Mouse (Mus musculus): ENCODE data around the gene Abhd2. TPM values are rescaled to one million over a fixed set of nuclear protein-coding genes. Genes with fewer than 3 reads are reported as not detected.

The Abhd2 gene
- polyA plus RNA-seq, 1 experiment from 2014 or later = 14.3 TPM

DNA sequence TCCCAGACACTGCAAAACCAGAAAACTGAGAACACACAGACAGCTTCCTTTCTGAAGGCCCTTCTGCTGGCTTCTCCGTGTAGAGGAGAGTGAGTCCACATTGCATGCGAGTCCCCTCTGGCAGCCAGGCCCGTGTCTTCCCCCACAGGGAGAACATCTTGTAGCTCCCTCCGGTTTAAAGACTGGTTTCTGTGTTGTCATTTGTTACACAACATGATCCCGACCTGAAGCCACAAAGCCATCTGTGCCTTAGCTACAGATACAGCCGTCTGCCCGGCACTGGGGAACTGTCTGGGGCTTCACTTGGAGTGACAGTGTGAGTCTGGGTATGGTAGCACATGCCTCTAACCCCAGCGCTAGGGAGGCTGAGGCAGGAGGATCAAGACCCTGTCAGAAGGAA, 42.1 kb downstream of the Abhd2 start:
- peak overlapping the region; percentile 44; the same call in 1 of the 2 replicates for H3K27ac ChIP-seq
- no peak for ATAC-seq (ENCODE audit: low FRiP score)

DNA sequence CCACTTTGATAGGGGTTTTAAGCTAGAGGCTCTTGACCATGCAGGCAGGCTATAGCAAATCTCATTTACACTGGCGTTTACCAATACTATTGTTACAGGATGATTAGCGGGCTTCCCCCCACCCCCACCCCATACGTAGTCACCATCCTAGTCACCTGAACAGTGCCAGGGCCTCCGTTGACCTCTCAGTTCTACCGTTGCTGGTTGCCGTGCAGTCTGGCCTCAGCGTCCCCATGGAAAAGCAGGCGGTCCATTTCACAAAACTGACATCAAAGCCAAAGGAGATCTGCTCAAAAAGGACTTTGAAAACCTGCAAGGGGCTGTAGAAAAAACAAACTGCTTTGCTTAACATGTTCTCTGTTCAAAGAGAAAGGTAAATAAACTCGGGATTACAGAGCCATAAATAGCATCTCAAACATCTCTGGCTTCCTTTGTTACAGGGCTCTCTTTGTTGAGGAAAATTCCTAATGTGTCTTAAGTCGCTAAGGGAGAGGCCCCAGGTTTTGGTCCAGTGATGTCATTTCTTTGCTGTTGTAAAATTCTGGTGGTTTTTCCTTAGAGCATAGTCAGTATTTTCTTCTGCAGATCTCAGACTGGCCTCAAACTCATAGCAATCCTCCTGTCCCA, 43.2 kb downstream of the Abhd2 start:
- H3K4me1 ChIP-seq = peaks cover 58% of the 10 kb centered on the region

More for the DNA sequence above, 42.1 kb downstream of the Abhd2 start:
- Histone ChIP-seq H3K36me3 (no peaks in the 10 kb centered on the region), H3K4me3 (no peak overlapping the region), H3K4me2 (replicated peaks) (no peak overlapping the region), H3K9me3 (replicated peaks) (no peaks in the 10 kb centered on the region), H3K9ac (no peak overlapping the region), H3K4me1 (peaks cover 64% of the 10 kb centered on the region), H3K27me3 (no peaks in the 10 kb centered on the region)
- WGBS = 55% methylated on average over 8 of the region's 8 CpGs

DNA sequence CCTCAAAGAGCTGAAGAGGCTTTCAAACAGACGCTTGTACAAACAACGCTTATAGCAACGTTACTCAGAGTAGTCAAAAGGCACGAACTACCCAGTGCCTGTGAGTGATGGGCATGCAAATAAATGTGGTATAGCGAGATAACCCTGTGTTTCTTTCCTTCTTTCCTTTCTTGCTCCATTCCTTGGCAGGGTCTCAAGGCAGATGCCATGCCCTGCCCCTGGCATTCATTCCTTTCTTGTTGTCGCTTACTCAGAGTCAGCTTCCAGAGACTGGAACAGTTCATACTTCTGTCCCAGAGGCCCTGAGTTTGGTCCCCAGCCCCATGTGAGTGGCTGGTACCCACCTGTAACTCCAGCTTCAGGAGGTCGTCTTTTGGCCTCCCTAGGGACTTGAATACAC, 44.6 kb downstream of the Abhd2 start:
- no peaks in the 10 kb centered on the region for H3K27me3 ChIP-seq
- WGBS = 83% methylated on average over 7 of the region's 7 CpGs
- peaks cover 57% of the 10 kb centered on the region for H3K4me1 ChIP-seq

More for the DNA sequence above, 43.2 kb downstream of the Abhd2 start:
- WGBS = 33% methylated on average over 10 of the region's 10 CpGs
- Histone ChIP-seq H3K27me3 (no peaks in the 10 kb centered on the region), H3K4me2 (replicated peaks) (no peak overlapping the region), H3K9ac (no peak overlapping the region), H3K9me3 (replicated peaks) (no peaks in the 10 kb centered on the region), H3K27ac (peak overlapping the region; percentile 44; the same call in 1 of the 2 replicates), H3K36me3 (no peaks in the 10 kb centered on the region), H3K4me3 (no peak overlapping the region)
- ATAC-seq (ENCODE audit: low FRiP score) = no peak

DNA sequence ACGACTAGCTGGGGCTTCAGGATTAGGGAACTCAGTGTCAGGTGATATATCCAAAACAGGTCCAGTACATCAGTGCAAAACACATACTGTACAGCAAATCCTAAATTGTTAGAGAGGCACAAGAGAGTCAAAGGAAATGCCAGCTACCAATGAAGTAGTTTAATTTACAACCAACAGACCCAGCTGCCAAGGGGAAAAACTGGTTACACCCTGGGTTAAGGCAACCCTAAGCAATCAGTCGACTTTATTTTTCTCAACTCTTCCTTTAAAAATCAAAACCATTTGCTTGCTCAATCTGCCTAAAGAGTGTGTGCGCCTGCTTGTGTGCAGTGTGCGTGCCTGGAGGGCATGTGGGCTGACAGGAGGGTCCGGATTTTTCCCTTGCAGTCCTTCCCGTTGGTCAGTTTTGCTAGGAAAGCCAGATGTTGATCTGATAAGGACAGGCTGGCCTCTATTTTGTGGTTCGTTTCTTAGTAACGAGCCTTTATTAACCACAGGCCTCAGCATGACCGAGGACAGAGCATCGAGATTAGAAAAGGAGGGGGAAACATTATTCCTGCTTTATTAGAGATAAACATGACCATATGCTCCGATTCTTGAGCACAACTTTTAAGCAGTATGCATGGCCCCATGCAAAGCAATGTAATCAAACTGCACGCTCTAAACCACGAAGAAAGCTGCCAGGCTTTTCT, 45.3 kb downstream of the Abhd2 start:
- no peaks in the 10 kb centered on the region for H3K9me3 ChIP-seq (replicated peaks)
- no peaks in the 10 kb centered on the region for H3K27me3 ChIP-seq
- H3K4me3 ChIP-seq = no peak overlapping the region
- no peak overlapping the region for H3K9ac ChIP-seq
- H3K4me2 ChIP-seq (replicated peaks) = no peak overlapping the region
- 68% methylated on average over 13 of the region's 13 CpGs for WGBS
- H3K27ac ChIP-seq = no peak overlapping the region
- H3K36me3 ChIP-seq = no peaks in the 10 kb centered on the region
- ATAC-seq (ENCODE audit: low FRiP score) = no peak
- peaks cover 54% of the 10 kb centered on the region for H3K4me1 ChIP-seq

More for the DNA sequence above, 44.6 kb downstream of the Abhd2 start:
- ATAC-seq (ENCODE audit: low FRiP score) = no peak
- Histone ChIP-seq H3K27ac (no peak overlapping the region), H3K9me3 (replicated peaks) (no peaks in the 10 kb centered on the region), H3K4me2 (replicated peaks) (no peak overlapping the region), H3K9ac (no peak overlapping the region), H3K36me3 (no peaks in the 10 kb centered on the region), H3K4me3 (no peak overlapping the region)

DNA sequence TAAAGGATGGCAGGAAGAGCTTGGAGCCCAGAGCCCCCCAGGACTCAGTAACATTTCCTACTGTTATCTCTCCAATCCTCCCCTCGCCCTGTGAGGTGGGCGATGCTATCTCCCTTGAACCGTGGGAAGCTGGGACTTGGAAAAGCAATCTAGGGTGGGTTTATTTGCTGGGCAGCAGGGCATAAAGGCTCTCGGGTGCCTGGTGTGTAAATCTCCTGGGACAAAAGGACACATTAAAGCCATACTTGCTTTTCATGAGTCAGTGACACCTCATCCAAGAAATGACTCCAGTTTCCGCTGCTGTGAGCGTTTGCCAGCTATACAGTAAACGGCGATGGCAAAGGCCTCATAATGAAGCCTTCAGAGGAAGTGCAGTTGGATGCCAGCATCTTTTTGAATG, 50.9 kb downstream of the Abhd2 start:
- peaks cover 29% of the 10 kb centered on the region for H3K36me3 ChIP-seq
- H3K9ac ChIP-seq = no peak overlapping the region
- no peaks in the 10 kb centered on the region for H3K9me3 ChIP-seq (replicated peaks)
- H3K4me2 ChIP-seq (replicated peaks) = no peak overlapping the region
- H3K4me3 ChIP-seq = no peak overlapping the region
- H3K27ac ChIP-seq = 0 out of 2 replicates have a peak overlapping the region, but pooled peaks have one; percentile 1
- H3K4me1 ChIP-seq = peaks cover 7% of the 10 kb centered on the region
- no peaks in the 10 kb centered on the region for H3K27me3 ChIP-seq
- ATAC-seq (ENCODE audit: low FRiP score) = no peak
- WGBS = 81% methylated on average over 8 of the region's 8 CpGs

DNA sequence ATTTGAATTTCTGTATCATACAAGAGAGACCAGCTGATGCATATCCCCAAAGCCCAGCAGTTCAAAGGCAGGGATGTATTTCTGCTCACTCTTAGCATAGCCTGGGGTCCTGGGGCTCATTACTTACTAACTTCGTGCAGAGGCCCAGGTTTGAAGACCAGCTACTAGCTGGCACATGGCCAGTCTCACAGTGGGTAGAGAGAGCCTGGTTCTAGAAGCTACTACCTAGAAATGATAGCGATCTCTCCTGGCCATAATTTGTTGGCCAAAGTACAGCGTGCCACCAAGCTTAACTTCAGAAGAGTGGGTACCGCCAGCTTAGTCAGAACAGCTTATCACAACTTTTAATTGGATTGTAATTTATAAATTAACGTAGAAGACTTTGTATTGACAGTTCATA, 55.8 kb downstream of the Abhd2 start:
- no peak overlapping the region for H3K27ac ChIP-seq
- H3K36me3 ChIP-seq = peaks cover 47% of the 10 kb centered on the region
- no peaks in the 10 kb centered on the region for H3K27me3 ChIP-seq
- H3K9ac ChIP-seq = no peak overlapping the region
- H3K4me1 ChIP-seq = 0 out of 2 replicates have a peak, but pooled peaks cover 2% of the 10 kb centered on the region
- no peaks in the 10 kb centered on the region for H3K9me3 ChIP-seq (replicated peaks)
- no peak for ATAC-seq (ENCODE audit: low FRiP score)
- no peak overlapping the region for H3K4me3 ChIP-seq
- no peak overlapping the region for H3K4me2 ChIP-seq (replicated peaks)
- 94% methylated on average over 5 of the region's 5 CpGs for WGBS

DNA sequence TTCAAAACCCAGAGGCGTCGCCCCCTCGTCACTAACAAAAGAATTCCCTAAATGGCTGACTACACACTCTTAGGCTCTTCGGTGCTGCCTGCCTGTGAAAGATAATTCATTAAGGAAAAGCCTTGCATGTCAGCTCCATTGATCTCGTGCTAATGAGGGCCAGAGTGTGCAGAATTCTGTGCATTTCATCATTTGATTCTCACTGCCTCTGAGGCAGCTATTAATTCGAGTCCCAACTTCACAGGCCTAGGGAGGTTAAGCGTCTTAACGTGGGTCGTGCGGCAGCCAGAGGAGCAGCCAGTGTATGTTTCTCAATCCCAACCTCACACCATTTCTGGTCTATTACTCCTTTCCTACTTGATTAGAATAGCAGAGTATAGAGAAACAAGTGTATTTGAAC, 58.2 kb downstream of the Abhd2 start:
- 44% methylated on average over 10 of the region's 10 CpGs for WGBS
- Histone ChIP-seq H3K9me3 (replicated peaks) (no peaks in the 10 kb centered on the region), H3K4me1 (0 out of 2 replicates have a peak, but pooled peaks cover 2% of the 10 kb centered on the region), H3K27me3 (no peaks in the 10 kb centered on the region), H3K9ac (no peak overlapping the region), H3K27ac (peak overlapping the region; percentile 64; the same call in 1 of the 2 replicates), H3K36me3 (peaks cover 35% of the 10 kb centered on the region), H3K4me3 (no peak overlapping the region), H3K4me2 (replicated peaks) (no peak overlapping the region)
- ATAC-seq (ENCODE audit: low FRiP score) = no peak

DNA sequence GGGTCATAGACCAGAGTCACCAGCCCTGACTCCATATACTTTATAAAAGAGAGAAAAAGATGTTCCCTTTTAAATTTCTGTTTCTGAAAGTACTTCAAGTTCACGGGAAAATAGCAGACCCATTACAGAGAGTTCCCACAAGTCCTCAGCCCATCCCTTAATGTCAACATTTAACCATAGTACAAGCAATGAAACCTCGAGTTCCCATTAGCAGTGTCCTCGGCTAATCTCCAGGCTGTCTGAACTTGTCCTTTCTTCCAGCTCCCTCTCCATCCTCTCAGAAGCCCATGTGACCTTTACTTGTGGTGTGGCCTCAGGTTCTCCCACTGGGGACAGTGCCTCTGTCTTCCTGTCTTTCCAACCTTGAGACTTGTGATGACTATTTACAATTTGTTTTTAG, 60.4 kb downstream of the Abhd2 start:
- H3K9ac ChIP-seq = no peak overlapping the region
- H3K4me1 ChIP-seq = 0 out of 2 replicates have a peak, but pooled peaks cover 2% of the 10 kb centered on the region
- no peak overlapping the region for H3K27ac ChIP-seq
- H3K36me3 ChIP-seq = peaks cover 31% of the 10 kb centered on the region
- no peaks in the 10 kb centered on the region for H3K9me3 ChIP-seq (replicated peaks)
- no peak overlapping the region for H3K4me3 ChIP-seq
- H3K27me3 ChIP-seq = no peaks in the 10 kb centered on the region
- H3K4me2 ChIP-seq (replicated peaks) = no peak overlapping the region
- WGBS = 83% methylated on average over 3 of the region's 3 CpGs
- ATAC-seq (ENCODE audit: low FRiP score) = no peak

DNA sequence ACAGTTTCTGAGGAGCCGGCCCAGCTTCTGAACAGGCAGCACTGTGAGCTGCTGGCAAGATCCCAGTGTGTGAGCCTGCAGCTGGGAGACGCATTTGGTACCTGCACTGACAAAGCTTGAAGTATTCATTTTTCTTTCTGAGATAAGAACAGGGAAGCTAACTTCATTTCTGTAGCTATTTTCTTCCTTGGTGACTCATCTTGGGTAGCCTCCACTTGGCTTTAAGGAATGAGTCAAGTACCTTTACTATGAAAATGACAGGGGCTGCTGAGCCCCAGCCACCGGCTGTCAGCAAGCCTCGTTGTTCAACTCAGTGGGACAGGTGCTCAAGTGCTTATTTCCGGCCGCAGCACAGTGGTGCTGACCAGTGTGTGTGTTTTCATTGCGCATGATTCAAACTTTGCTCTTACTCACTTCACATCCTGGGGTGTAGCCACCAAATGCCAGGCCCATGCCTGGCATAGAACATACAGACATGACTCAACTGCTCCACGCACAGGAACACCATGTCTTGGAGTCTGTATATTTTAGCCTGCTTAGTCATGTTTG, 63.4 kb downstream of the Abhd2 start:
- H3K4me1 ChIP-seq = no peaks in the 10 kb centered on the region
- 95% methylated on average over 8 of the region's 8 CpGs for WGBS

DNA sequence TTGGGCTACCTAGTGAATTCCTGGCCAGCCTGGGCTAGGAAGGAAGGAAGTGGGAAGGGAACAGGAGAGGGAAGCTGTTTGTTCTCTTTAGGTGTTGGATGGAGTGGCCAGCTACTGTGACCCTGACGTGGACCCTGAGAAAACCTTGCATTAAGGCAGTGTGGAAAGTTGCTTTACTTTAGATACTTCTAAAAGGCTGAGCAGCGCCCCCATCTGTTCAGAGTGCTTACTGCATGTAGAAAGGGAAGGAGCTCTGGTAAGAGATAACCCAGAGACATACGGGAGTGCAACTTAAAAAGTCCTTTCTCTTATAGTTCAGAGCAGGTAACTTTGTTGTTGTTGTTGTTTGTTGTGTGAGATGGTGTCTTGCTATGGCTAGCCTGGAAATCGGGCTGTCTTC, 72.9 kb downstream of the Abhd2 start:
- WGBS = 60% methylated on average over 4 of the region's 4 CpGs
- no peak overlapping the region for H3K27ac ChIP-seq
- ATAC-seq (ENCODE audit: low FRiP score) = no peak

More for the DNA sequence above, 63.4 kb downstream of the Abhd2 start:
- Histone ChIP-seq H3K36me3 (peaks cover 13% of the 10 kb centered on the region; the same call in 1 of the 2 replicates), H3K9ac (no peak overlapping the region), H3K4me2 (replicated peaks) (no peak overlapping the region), H3K9me3 (replicated peaks) (no peaks in the 10 kb centered on the region), H3K4me3 (no peak overlapping the region), H3K27me3 (no peaks in the 10 kb centered on the region), H3K27ac (no peak overlapping the region)
- no peak for ATAC-seq (ENCODE audit: low FRiP score)

DNA sequence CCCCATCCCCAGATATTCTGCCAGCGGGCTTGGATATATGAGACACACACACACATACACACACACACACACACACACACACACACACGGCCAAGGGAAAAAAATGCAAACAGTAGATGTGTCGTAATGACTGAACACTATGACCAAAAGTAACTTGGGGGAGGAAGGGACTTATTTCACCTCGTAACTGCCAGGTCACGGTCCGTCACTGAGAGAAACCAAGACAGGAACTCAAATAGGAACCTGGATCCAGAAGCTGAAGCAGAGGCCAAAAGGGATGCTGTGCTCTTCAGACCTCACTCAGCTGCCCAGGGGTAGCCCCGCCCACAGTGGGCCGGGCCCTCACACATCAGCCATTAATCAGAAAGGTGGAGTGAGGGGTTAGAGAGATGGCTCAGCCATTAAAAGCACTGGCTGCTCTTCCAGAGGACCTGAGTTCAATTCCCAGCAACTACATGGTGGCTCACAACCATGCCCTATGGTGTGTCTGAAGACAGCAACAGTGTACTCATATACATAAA, 73.6 kb downstream of the Abhd2 start:
- Histone ChIP-seq H3K27ac (no peak overlapping the region), H3K27me3 (no peaks in the 10 kb centered on the region), H3K36me3 (peaks cover 47% of the 10 kb centered on the region), H3K9me3 (replicated peaks) (no peaks in the 10 kb centered on the region), H3K4me3 (no peak overlapping the region), H3K4me2 (replicated peaks) (no peak overlapping the region), H3K4me1 (no peaks in the 10 kb centered on the region; the same call in 1 of the 2 replicates), H3K9ac (no peak overlapping the region)
- 77% methylated on average over 8 of the region's 8 CpGs for WGBS
- ATAC-seq (ENCODE audit: low FRiP score) = no peak

More for the DNA sequence above, 72.9 kb downstream of the Abhd2 start:
- no peaks in the 10 kb centered on the region; the same call in 1 of the 2 replicates for H3K4me1 ChIP-seq
- H3K36me3 ChIP-seq = peaks cover 39% of the 10 kb centered on the region
- no peak overlapping the region for H3K9ac ChIP-seq
- no peaks in the 10 kb centered on the region for H3K9me3 ChIP-seq (replicated peaks)
- H3K4me2 ChIP-seq (replicated peaks) = no peak overlapping the region
- H3K27me3 ChIP-seq = no peaks in the 10 kb centered on the region
- no peak overlapping the region for H3K4me3 ChIP-seq

DNA sequence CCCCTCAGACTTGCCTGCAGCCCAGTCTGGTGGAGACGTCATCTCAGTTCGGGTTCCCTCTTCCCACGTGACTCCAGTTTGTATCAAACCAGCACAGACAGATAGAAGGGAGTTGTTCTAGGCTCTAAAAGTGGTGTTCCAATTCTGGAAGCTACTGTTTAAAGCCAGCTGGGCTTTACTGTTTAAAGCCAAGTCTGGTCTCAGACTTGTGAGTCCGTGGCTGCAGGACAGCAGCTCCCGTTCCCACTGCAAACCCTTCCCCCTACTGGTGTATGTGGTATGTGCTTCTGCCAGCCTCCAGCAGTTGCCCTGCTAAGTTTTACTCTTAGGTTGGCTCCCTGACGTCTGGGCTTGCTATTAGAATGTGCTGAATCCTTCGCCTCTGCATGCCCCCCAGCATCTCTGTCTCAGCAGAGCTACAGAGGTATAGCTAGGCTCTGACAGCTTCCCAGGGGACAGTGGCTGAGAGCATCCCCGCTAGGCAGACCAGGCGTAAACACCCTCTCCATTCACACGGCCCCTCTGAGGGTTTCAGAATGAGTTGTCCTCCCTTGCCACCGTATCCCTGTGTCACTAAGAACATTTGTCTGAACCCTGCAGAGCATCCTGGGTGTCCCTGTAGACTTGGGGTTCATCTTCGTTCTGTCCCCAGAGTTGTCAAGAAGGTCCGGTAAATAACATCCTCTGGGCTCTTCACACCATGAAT, 74.3 kb downstream of the Abhd2 start:
- Histone ChIP-seq H3K9me3 (replicated peaks) (no peaks in the 10 kb centered on the region), H3K4me2 (replicated peaks) (no peak overlapping the region), H3K27ac (no peak overlapping the region), H3K4me3 (no peak overlapping the region), H3K36me3 (peaks cover 52% of the 10 kb centered on the region), H3K4me1 (no peaks in the 10 kb centered on the region; the same call in 1 of the 2 replicates), H3K27me3 (no peaks in the 10 kb centered on the region), H3K9ac (no peak overlapping the region)
- ATAC-seq (ENCODE audit: low FRiP score) = no peak
- WGBS = 77% methylated on average over 13 of the region's 13 CpGs

Data from hindbrain, embryonic 12.5 days (tissue).